Mouse (Mus musculus): Measurements from ENCODE around the gene Ppil4. TPM values are rescaled to one million over a fixed set of nuclear protein-coding genes. Genes with fewer than 3 reads are reported as not detected.

Gene Ppil4
- polyA plus RNA-seq, 1 experiment from 2014 or later: 42.5 TPM

GRCm38 (mm10) chr10:7832171-7832676 lies 39.5 kb downstream of the Ppil4 start, which contains the start of gene Zc3h12d:
Zc3h12d (plus strand) TSS chr10:7832470.
- peak within 1 kb of the TSS; percentile 14; the same call in 1 of the 2 replicates for H3K4me3 ChIP-seq
- peak within 1 kb of the TSS; percentile 44 for H3K4me2 ChIP-seq
- ATAC-seq (ENCODE audit: low read depth): no peak
- WGBS: 4% methylated on average over 15 of the region's 15 CpGs
- H3K4me1 ChIP-seq (replicated peaks): peaks cover 9% of the 10 kb centered on the region
- H3K9ac ChIP-seq: 0 out of 2 replicates have a peak within 1 kb of the TSS, but pooled peaks have one; percentile 26
- H3K27me3 ChIP-seq: no peaks in the 10 kb centered on the region; the same call in 1 of the 2 replicates
- H3K36me3 ChIP-seq: peaks cover 5% of the 10 kb centered on the region; the same call in 1 of the 2 replicates
- H3K9me3 ChIP-seq: no peaks in the 10 kb centered on the region
- H3K27ac ChIP-seq (replicated peaks): no peak within 1 kb of the TSS

GRCm38 (mm10) chr10:7833377-7834165 lies 40.9 kb downstream of the Ppil4 start:
- Histone ChIP-seq H3K4me2 (no peak overlapping the region), H3K36me3 (no peaks in the 10 kb centered on the region), H3K4me3 (no peak overlapping the region), H3K27ac (replicated peaks) (no peak overlapping the region), H3K27me3 (no peaks in the 10 kb centered on the region; the same call in 1 of the 2 replicates), H3K4me1 (replicated peaks) (peaks cover 9% of the 10 kb centered on the region), H3K9me3 (no peaks in the 10 kb centered on the region), H3K9ac (no peak overlapping the region)
- 81% methylated on average over 9 of the region's 9 CpGs for WGBS
- no peak for ATAC-seq (ENCODE audit: low read depth)

- no peaks in the 10 kb centered on the region for H3K36me3 ChIP-seq
- H3K4me1 ChIP-seq (replicated peaks): peaks cover 9% of the 10 kb centered on the region
- no peak overlapping the region for H3K27ac ChIP-seq (replicated peaks)
- no peak for ATAC-seq (ENCODE audit: low read depth)
- H3K9me3 ChIP-seq: no peaks in the 10 kb centered on the region
- WGBS: 79% methylated on average over 10 of the region's 10 CpGs
- H3K9ac ChIP-seq: no peak overlapping the region
- H3K4me3 ChIP-seq: no peak overlapping the region
- H3K27me3 ChIP-seq: no peaks in the 10 kb centered on the region; the same call in 1 of the 2 replicates
- no peak overlapping the region for H3K4me2 ChIP-seq
Measured at GRCm38 (mm10) chr10:7834671-7835225, 42.1 kb downstream of the Ppil4 start.

- H3K27ac ChIP-seq (replicated peaks): no peak overlapping the region
- H3K9me3 ChIP-seq: no peaks in the 10 kb centered on the region
- H3K9ac ChIP-seq: no peak overlapping the region
- 78% methylated on average over 2 of the region's 2 CpGs for WGBS
- no peaks in the 10 kb centered on the region; the same call in 1 of the 2 replicates for H3K27me3 ChIP-seq
- H3K4me2 ChIP-seq: no peak overlapping the region
- peaks cover 6% of the 10 kb centered on the region for H3K4me1 ChIP-seq (replicated peaks)
- H3K36me3 ChIP-seq: no peaks in the 10 kb centered on the region
- ATAC-seq (ENCODE audit: low read depth): no peak
- no peak overlapping the region for H3K4me3 ChIP-seq
Measured at GRCm38 (mm10) chr10:7836902-7837301, 44.2 kb downstream of the Ppil4 start.

GRCm38 (mm10) chr10:7837446-7837845 lies 44.8 kb downstream of the Ppil4 start:
- ATAC-seq (ENCODE audit: low read depth): no peak
- H3K4me2 ChIP-seq: no peak overlapping the region
- H3K4me1 ChIP-seq (replicated peaks): peaks cover under 1% of the 10 kb centered on the region
- WGBS: 91% methylated on average over 8 of the region's 8 CpGs
- H3K9ac ChIP-seq: no peak overlapping the region
- no peaks in the 10 kb centered on the region for H3K27me3 ChIP-seq
- no peak overlapping the region for H3K27ac ChIP-seq (replicated peaks)
- no peak overlapping the region for H3K4me3 ChIP-seq
- H3K9me3 ChIP-seq: no peaks in the 10 kb centered on the region
- H3K36me3 ChIP-seq: no peaks in the 10 kb centered on the region

- no peak overlapping the region for H3K4me2 ChIP-seq
- no peak overlapping the region for H3K4me3 ChIP-seq
- no peak for ATAC-seq (ENCODE audit: low read depth)
- H3K27ac ChIP-seq (replicated peaks): no peak overlapping the region
- H3K4me1 ChIP-seq (replicated peaks): no peaks in the 10 kb centered on the region
- WGBS: 91% methylated on average over 8 of the region's 8 CpGs
- H3K9me3 ChIP-seq: no peaks in the 10 kb centered on the region
- no peaks in the 10 kb centered on the region for H3K27me3 ChIP-seq
- no peaks in the 10 kb centered on the region for H3K36me3 ChIP-seq
- H3K9ac ChIP-seq: no peak overlapping the region
Measured at GRCm38 (mm10) chr10:7838036-7838435, 45.3 kb downstream of the Ppil4 start.

- no peak overlapping the region for H3K4me2 ChIP-seq
- no peak overlapping the region for H3K9ac ChIP-seq
- no peak overlapping the region for H3K4me3 ChIP-seq
- no peaks in the 10 kb centered on the region for H3K27me3 ChIP-seq
- no peaks in the 10 kb centered on the region for H3K36me3 ChIP-seq
- no peak for ATAC-seq (ENCODE audit: low read depth)
- H3K4me1 ChIP-seq (replicated peaks): no peaks in the 10 kb centered on the region
- no peak overlapping the region for H3K27ac ChIP-seq (replicated peaks)
- no peaks in the 10 kb centered on the region for H3K9me3 ChIP-seq
- WGBS: 86% methylated on average over 5 of the region's 5 CpGs
Measured at GRCm38 (mm10) chr10:7838874-7839421, 46.3 kb downstream of the Ppil4 start.

- Histone ChIP-seq H3K27me3 (no peaks in the 10 kb centered on the region), H3K4me2 (no peak overlapping the region), H3K36me3 (no peaks in the 10 kb centered on the region), H3K27ac (replicated peaks) (no peak overlapping the region), H3K9ac (no peak overlapping the region), H3K4me3 (no peak overlapping the region), H3K9me3 (no peaks in the 10 kb centered on the region), H3K4me1 (replicated peaks) (no peaks in the 10 kb centered on the region)
- WGBS: 83% methylated on average over 22 of the region's 22 CpGs
- ATAC-seq (ENCODE audit: low read depth): no peak
Measured at GRCm38 (mm10) chr10:7839551-7840352, 47.1 kb downstream of the Ppil4 start.

- no peaks in the 10 kb centered on the region for H3K27me3 ChIP-seq
- no peak for ATAC-seq (ENCODE audit: low read depth)
- 76% methylated on average over 2 of the region's 2 CpGs for WGBS
- no peak overlapping the region for H3K4me3 ChIP-seq
- H3K4me1 ChIP-seq (replicated peaks): no peaks in the 10 kb centered on the region
- H3K27ac ChIP-seq (replicated peaks): no peak overlapping the region
- no peak overlapping the region for H3K9ac ChIP-seq
- no peaks in the 10 kb centered on the region for H3K36me3 ChIP-seq
- no peak overlapping the region for H3K4me2 ChIP-seq
- H3K9me3 ChIP-seq: no peaks in the 10 kb centered on the region
Measured at GRCm38 (mm10) chr10:7840353-7840733, 47.7 kb downstream of the Ppil4 start.

GRCm38 (mm10) chr10:7840785-7841184 lies 48.1 kb downstream of the Ppil4 start:
- Histone ChIP-seq H3K4me3 (no peak overlapping the region), H3K4me2 (no peak overlapping the region), H3K27me3 (no peaks in the 10 kb centered on the region), H3K36me3 (no peaks in the 10 kb centered on the region), H3K27ac (replicated peaks) (no peak overlapping the region), H3K9me3 (no peaks in the 10 kb centered on the region), H3K9ac (no peak overlapping the region), H3K4me1 (replicated peaks) (no peaks in the 10 kb centered on the region)
- ATAC-seq (ENCODE audit: low read depth): no peak
- 69% methylated on average over 3 of the region's 3 CpGs for WGBS

GRCm38 (mm10) chr10:7841571-7842080 lies 48.9 kb downstream of the Ppil4 start:
- Histone ChIP-seq H3K9me3 (no peaks in the 10 kb centered on the region), H3K9ac (no peak overlapping the region), H3K36me3 (no peaks in the 10 kb centered on the region), H3K4me2 (no peak overlapping the region), H3K4me3 (no peak overlapping the region), H3K27me3 (no peaks in the 10 kb centered on the region), H3K4me1 (replicated peaks) (no peaks in the 10 kb centered on the region), H3K27ac (replicated peaks) (no peak overlapping the region)
- 78% methylated on average over 14 of the region's 14 CpGs for WGBS
- no peak for ATAC-seq (ENCODE audit: low read depth)
